Mouse (Mus musculus): ENCODE data around the gene Cdc20b. TPM values are rescaled to one million over a fixed set of nuclear protein-coding genes. Genes with fewer than 3 reads are reported as not detected.

The Cdc20b gene
- polyA plus RNA-seq, 1 experiment from 2014 or later = not detected

GRCm38 (mm10) chr13:113034271-113034886, 532 bp upstream of the Cdc20b start:
- Histone ChIP-seq H3K27me3 (ENCODE audit: insufficient read depth, poor library complexity, severe bottlenecking) (peaks cover 46% of the 10 kb centered on the region), H3K27ac (no peak overlapping the region), H3K9me3 (no peaks in the 10 kb centered on the region), H3K4me3 (peak overlapping the region; percentile 74), H3K4me1 (peaks cover 22% of the 10 kb centered on the region), H3K36me3 (no peaks in the 10 kb centered on the region)
- DNase-seq (ENCODE audit: low spot score) = peak; percentile 69
- WGBS = 3% methylated on average over 11 of the region's 11 CpGs

GRCm38 (mm10) chr13:113035852-113036251, 941 bp downstream of the Cdc20b start:
- Histone ChIP-seq H3K36me3 (no peaks in the 10 kb centered on the region), H3K4me3 (peak overlapping the region; percentile 74), H3K27ac (no peak overlapping the region), H3K4me1 (peaks cover 26% of the 10 kb centered on the region), H3K9me3 (no peaks in the 10 kb centered on the region), H3K27me3 (ENCODE audit: insufficient read depth, poor library complexity, severe bottlenecking) (peaks cover 40% of the 10 kb centered on the region)
- DNase-seq (ENCODE audit: low spot score) = peak; percentile 89
- WGBS = 0% methylated on average over 4 of the region's 4 CpGs

GRCm38 (mm10) chr13:113044876-113045275, 10.0 kb downstream of the Cdc20b start:
- H3K4me1 ChIP-seq = peaks cover 23% of the 10 kb centered on the region; the same call in 1 of the 2 replicates
- WGBS = 71% methylated on average over 3 of the region's 3 CpGs
- H3K36me3 ChIP-seq = peaks cover 28% of the 10 kb centered on the region
- no peaks in the 10 kb centered on the region for H3K27me3 ChIP-seq (ENCODE audit: insufficient read depth, poor library complexity, severe bottlenecking)
- peak; percentile 58 for DNase-seq (ENCODE audit: low spot score)
- peak overlapping the region; percentile 70 for H3K4me3 ChIP-seq
- no peaks in the 10 kb centered on the region for H3K9me3 ChIP-seq
- H3K27ac ChIP-seq = peak overlapping the region; percentile 86; the same call in 1 of the 2 replicates

GRCm38 (mm10) chr13:113045458-113046110, 10.7 kb downstream of the Cdc20b start:
- DNase-seq (ENCODE audit: low spot score) = peak; percentile 71
- Histone ChIP-seq H3K4me3 (peak overlapping the region; percentile 70), H3K36me3 (peaks cover 28% of the 10 kb centered on the region), H3K9me3 (no peaks in the 10 kb centered on the region), H3K27me3 (ENCODE audit: insufficient read depth, poor library complexity, severe bottlenecking) (no peaks in the 10 kb centered on the region), H3K27ac (peak overlapping the region; percentile 86), H3K4me1 (peaks cover 19% of the 10 kb centered on the region; the same call in 1 of the 2 replicates)
- 19% methylated on average over 18 of the region's 18 CpGs for WGBS

- Histone ChIP-seq H3K36me3 (peaks cover 27% of the 10 kb centered on the region), H3K4me1 (peaks cover 15% of the 10 kb centered on the region; the same call in 1 of the 2 replicates), H3K27ac (peak within 1 kb of the TSS; percentile 86), H3K4me3 (peak within 1 kb of the TSS; percentile 70), H3K27me3 (ENCODE audit: insufficient read depth, poor library complexity, severe bottlenecking) (no peaks in the 10 kb centered on the region), H3K9me3 (no peaks in the 10 kb centered on the region)
- 6% methylated on average over 21 of the region's 21 CpGs for WGBS
- DNase-seq (ENCODE audit: low spot score) = peak; percentile 85
These were observed 11.4 kb downstream of the Cdc20b start, which contains the start of gene Gpx8 for GRCm38 (mm10) chr13:113046211-113046883. Gene Gpx8, minus strand, starts transcription at chr13:113046410.

- DNase-seq (ENCODE audit: low spot score) = peak; percentile 50
- H3K27me3 ChIP-seq (ENCODE audit: insufficient read depth, poor library complexity, severe bottlenecking) = no peaks in the 10 kb centered on the region
- no peak overlapping the region for H3K4me3 ChIP-seq
- no peak overlapping the region for H3K27ac ChIP-seq
- H3K4me1 ChIP-seq = peaks cover 13% of the 10 kb centered on the region; the same call in 1 of the 2 replicates
- H3K9me3 ChIP-seq = no peaks in the 10 kb centered on the region
- H3K36me3 ChIP-seq = peaks cover 20% of the 10 kb centered on the region
These were observed 12.1 kb downstream of the Cdc20b start for GRCm38 (mm10) chr13:113047018-113047417.

- DNase-seq (ENCODE audit: low spot score) = no peak
- no peak overlapping the region for H3K4me3 ChIP-seq
- H3K4me1 ChIP-seq = peaks cover 13% of the 10 kb centered on the region; the same call in 1 of the 2 replicates
- no peak overlapping the region for H3K27ac ChIP-seq
- 79% methylated on average over 3 of the region's 3 CpGs for WGBS
- H3K27me3 ChIP-seq (ENCODE audit: insufficient read depth, poor library complexity, severe bottlenecking) = no peaks in the 10 kb centered on the region
- H3K36me3 ChIP-seq = peaks cover 15% of the 10 kb centered on the region
- H3K9me3 ChIP-seq = no peaks in the 10 kb centered on the region
These were observed 12.7 kb downstream of the Cdc20b start for GRCm38 (mm10) chr13:113047647-113048046.

GRCm38 (mm10) chr13:113054230-113054629, 19.3 kb downstream of the Cdc20b start:
- no peaks in the 10 kb centered on the region for H3K36me3 ChIP-seq
- no peaks in the 10 kb centered on the region for H3K27me3 ChIP-seq (ENCODE audit: insufficient read depth, poor library complexity, severe bottlenecking)
- H3K9me3 ChIP-seq = no peaks in the 10 kb centered on the region
- no peak for DNase-seq (ENCODE audit: low spot score)
- H3K4me1 ChIP-seq = no peaks in the 10 kb centered on the region
- 0 out of 2 replicates have a peak overlapping the region, but pooled peaks have one; percentile 6 for H3K27ac ChIP-seq
- WGBS = 82% methylated on average over 8 of the region's 8 CpGs
- H3K4me3 ChIP-seq = no peak overlapping the region

GRCm38 (mm10) chr13:113055826-113056225, 20.9 kb downstream of the Cdc20b start:
- DNase-seq (ENCODE audit: low spot score) = no peak
- H3K9me3 ChIP-seq = no peaks in the 10 kb centered on the region
- 27% methylated on average over 8 of the region's 8 CpGs for WGBS

GRCm38 (mm10) chr13:113061746-113062145, 26.8 kb downstream of the Cdc20b start:
- no peak for DNase-seq (ENCODE audit: low spot score)
- H3K36me3 ChIP-seq = no peaks in the 10 kb centered on the region
- H3K9me3 ChIP-seq = no peaks in the 10 kb centered on the region
- no peak overlapping the region for H3K4me3 ChIP-seq
- H3K4me1 ChIP-seq = no peaks in the 10 kb centered on the region
- no peak overlapping the region for H3K27ac ChIP-seq
- 80% methylated on average over 6 of the region's 6 CpGs for WGBS
- no peaks in the 10 kb centered on the region for H3K27me3 ChIP-seq (ENCODE audit: insufficient read depth, poor library complexity, severe bottlenecking)

More at GRCm38 (mm10) chr13:113055826-113056225, 20.9 kb downstream of the Cdc20b start:
- Histone ChIP-seq H3K36me3 (no peaks in the 10 kb centered on the region), H3K4me1 (no peaks in the 10 kb centered on the region), H3K27ac (no peak overlapping the region), H3K27me3 (ENCODE audit: insufficient read depth, poor library complexity, severe bottlenecking) (no peaks in the 10 kb centered on the region), H3K4me3 (no peak overlapping the region)

- Histone ChIP-seq H3K27ac (no peak overlapping the region), H3K27me3 (ENCODE audit: insufficient read depth, poor library complexity, severe bottlenecking) (no peaks in the 10 kb centered on the region), H3K36me3 (no peaks in the 10 kb centered on the region), H3K9me3 (no peaks in the 10 kb centered on the region), H3K4me1 (no peaks in the 10 kb centered on the region), H3K4me3 (no peak overlapping the region)
- no peak for DNase-seq (ENCODE audit: low spot score)
- 85% methylated on average over 9 of the region's 9 CpGs for WGBS
These were observed 29.6 kb downstream of the Cdc20b start for GRCm38 (mm10) chr13:113064542-113064941.

- 80% methylated on average over 9 of the region's 9 CpGs for WGBS
- no peaks in the 10 kb centered on the region for H3K9me3 ChIP-seq
- H3K4me3 ChIP-seq = no peak overlapping the region
- H3K27ac ChIP-seq = no peak overlapping the region
- DNase-seq (ENCODE audit: low spot score) = no peak
- no peaks in the 10 kb centered on the region for H3K36me3 ChIP-seq
- peaks cover under 1% of the 10 kb centered on the region; the same call in 1 of the 2 replicates for H3K4me1 ChIP-seq
- H3K27me3 ChIP-seq (ENCODE audit: insufficient read depth, poor library complexity, severe bottlenecking) = no peaks in the 10 kb centered on the region
These were observed 44.1 kb downstream of the Cdc20b start for GRCm38 (mm10) chr13:113079021-113079420.

- Histone ChIP-seq H3K4me3 (no peak overlapping the region), H3K27ac (no peak overlapping the region), H3K27me3 (ENCODE audit: insufficient read depth, poor library complexity, severe bottlenecking) (no peaks in the 10 kb centered on the region), H3K36me3 (no peaks in the 10 kb centered on the region), H3K4me1 (peaks cover 5% of the 10 kb centered on the region), H3K9me3 (no peaks in the 10 kb centered on the region)
- DNase-seq (ENCODE audit: low spot score) = no peak
- 64% methylated on average over 1 of the region's 1 CpGs for WGBS
These were observed 47.2 kb downstream of the Cdc20b start for GRCm38 (mm10) chr13:113082101-113082500.
